Mouse (Mus musculus) midbrain, embryonic 10.5 days (tissue): Measurements from ENCODE around the gene Gpr6. TPM values are rescaled to one million over a fixed set of nuclear protein-coding genes. Genes with fewer than 3 reads are reported as not detected.

Source experiments
- DNase-seq: peaks from one replicate; pipeline ENCODE4 v3.0.0-alpha.2; 2017; ENCODE audit warnings: low spot score
- H3K27ac ChIP-seq: fragments of 300-500 bp; sonication (generic); replicated peaks from 2 replicates; pipeline ENCODE4 v1.5.1; 2016; ENCODE audit warnings: mild to moderate bottlenecking
- H3K27me3 ChIP-seq: fragments of 300-500 bp; sonication (generic); 2 replicates; pipeline ENCODE4 v1.6.1; 2016; ENCODE audit warnings: low read depth, mild to moderate bottlenecking; ENCODE audit not compliant: poor library complexity, severe bottlenecking
- H3K36me3 ChIP-seq: fragments of 300-500 bp; sonication (generic); 2 replicates; pipeline ENCODE4 v1.6.1; 2016; ENCODE audit warnings: mild to moderate bottlenecking, moderate library complexity
- H3K4me1 ChIP-seq: fragments of 300-500 bp; sonication (generic); 2 replicates; pipeline ENCODE4 v1.6.1; 2016
- H3K4me3 ChIP-seq: fragments of 300-500 bp; sonication (generic); 2 replicates; pipeline ENCODE4 v1.5.1; 2016; ENCODE audit warnings: mild to moderate bottlenecking, moderate library complexity
- H3K9me3 ChIP-seq: fragments of 300-500 bp; sonication (generic); replicated peaks from 2 replicates; pipeline ENCODE4 v1.6.1; 2016; ENCODE audit warnings: mild to moderate bottlenecking
- WGBS: fragments of 180-500 bp; shearing (Covaris S2); methylation state at CpG from one replicate; pipeline ENCODE4 v1.1.7; 2016; 5-methylcytosine and 5-hydroxymethylcytosine counted together
- polyA plus RNA-seq: library from polyadenylated mRNA; unstranded; fragments of >200 nt; fragmentation: Nextera tagmentation; extraction: Ambion mirVana; gene quantifications from 2 replicates; pipeline ENCODE4 v1.2.1, GENCODE M21; 2016

Gene Gpr6
- not detected in 2 replicates for polyA plus RNA-seq

DNA sequence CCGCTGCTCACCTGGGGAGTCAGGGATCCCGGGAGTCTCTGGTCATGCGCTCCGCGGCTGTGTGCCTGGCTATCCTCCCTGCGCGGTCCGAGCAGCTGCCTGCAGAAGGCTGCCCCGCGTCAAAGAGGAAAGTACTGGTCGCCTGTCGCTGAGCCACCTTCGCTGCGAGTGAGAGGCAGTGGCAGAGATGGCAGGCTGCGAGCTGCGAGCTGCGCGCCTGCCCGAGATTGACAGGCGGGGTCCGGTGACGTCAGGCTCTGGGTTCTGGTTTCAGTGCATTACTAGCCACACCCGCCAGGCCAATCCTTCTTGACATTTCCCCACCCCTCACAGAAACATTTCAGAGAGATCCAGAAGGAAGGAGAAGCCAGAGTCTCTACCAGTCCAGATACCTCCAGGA, at the start of gene Gpr6:
Gene Gpr6 (minus strand): TSS at position 170 of the 400 bp plus-strand sequence.
- Histone ChIP-seq H3K4me1 (peaks cover 24% of the 10 kb centered on the region), H3K27me3 (peaks cover 47% of the 10 kb centered on the region), H3K4me3 (peak within 1 kb of the TSS; percentile 61), H3K9me3 (no peaks in the 10 kb centered on the region), H3K27ac (no peak within 1 kb of the TSS), H3K36me3 (no peaks in the 10 kb centered on the region)
- peak; percentile 54 for DNase-seq
- WGBS = under 1% methylated on average over 23 of the region's 23 CpGs

- 65% methylated on average over 2 of the region's 2 CpGs for WGBS
Measured at GRCm38 (mm10) chr10:41100060-41100459, 28.0 kb upstream of the Gpr6 start.

GRCm38 (mm10) chr10:41098137-41098536, 26.1 kb upstream of the Gpr6 start:
- no peaks in the 10 kb centered on the region for H3K4me1 ChIP-seq
- no peak for DNase-seq
- no peak overlapping the region for H3K27ac ChIP-seq
- H3K9me3 ChIP-seq = no peaks in the 10 kb centered on the region
- 88% methylated on average over 6 of the region's 6 CpGs for WGBS
- no peaks in the 10 kb centered on the region for H3K27me3 ChIP-seq
- no peaks in the 10 kb centered on the region for H3K36me3 ChIP-seq
- H3K4me3 ChIP-seq = no peak overlapping the region

More at GRCm38 (mm10) chr10:41100060-41100459, 28.0 kb upstream of the Gpr6 start:
- no peak overlapping the region for H3K27ac ChIP-seq
- H3K36me3 ChIP-seq = no peaks in the 10 kb centered on the region
- H3K4me1 ChIP-seq = no peaks in the 10 kb centered on the region
- no peak overlapping the region for H3K4me3 ChIP-seq
- H3K9me3 ChIP-seq = no peaks in the 10 kb centered on the region
- no peaks in the 10 kb centered on the region for H3K27me3 ChIP-seq
- no peak for DNase-seq

- no peak overlapping the region for H3K4me3 ChIP-seq
- H3K9me3 ChIP-seq = no peaks in the 10 kb centered on the region
- no peak overlapping the region for H3K27ac ChIP-seq
- H3K36me3 ChIP-seq = no peaks in the 10 kb centered on the region
- WGBS = 65% methylated on average over 7 of the region's 7 CpGs
- H3K4me1 ChIP-seq = no peaks in the 10 kb centered on the region
- DNase-seq = no peak
- no peaks in the 10 kb centered on the region for H3K27me3 ChIP-seq
Measured at GRCm38 (mm10) chr10:41088852-41089251, 16.8 kb upstream of the Gpr6 start.

- 3% methylated on average over 11 of the region's 11 CpGs for WGBS
- H3K27ac ChIP-seq = no peak overlapping the region
- H3K4me3 ChIP-seq = peak overlapping the region; percentile 61
- H3K4me1 ChIP-seq = peaks cover 24% of the 10 kb centered on the region
- H3K9me3 ChIP-seq = no peaks in the 10 kb centered on the region
- peak; percentile 76 for DNase-seq
- H3K27me3 ChIP-seq = peaks cover 47% of the 10 kb centered on the region
- H3K36me3 ChIP-seq = no peaks in the 10 kb centered on the region
Measured at GRCm38 (mm10) chr10:41071696-41072095, 389 bp downstream of the Gpr6 start.

- Histone ChIP-seq H3K27me3 (peaks cover 47% of the 10 kb centered on the region), H3K36me3 (no peaks in the 10 kb centered on the region), H3K4me1 (peaks cover 24% of the 10 kb centered on the region), H3K9me3 (no peaks in the 10 kb centered on the region), H3K4me3 (peak overlapping the region; percentile 61), H3K27ac (no peak overlapping the region)
- WGBS = 2% methylated on average over 68 of the region's 68 CpGs
- peak; percentile 52 for DNase-seq
Measured at GRCm38 (mm10) chr10:41070693-41071651, 1.1 kb downstream of the Gpr6 start.

GRCm38 (mm10) chr10:41060250-41060831, 11.7 kb downstream of the Gpr6 start:
- no peak overlapping the region for H3K27ac ChIP-seq
- H3K9me3 ChIP-seq = no peaks in the 10 kb centered on the region
- no peak overlapping the region for H3K4me3 ChIP-seq
- H3K27me3 ChIP-seq = no peaks in the 10 kb centered on the region
- no peaks in the 10 kb centered on the region for H3K36me3 ChIP-seq
- no peak for DNase-seq
- peaks cover 4% of the 10 kb centered on the region for H3K4me1 ChIP-seq
- 87% methylated on average over 4 of the region's 4 CpGs for WGBS

DNA sequence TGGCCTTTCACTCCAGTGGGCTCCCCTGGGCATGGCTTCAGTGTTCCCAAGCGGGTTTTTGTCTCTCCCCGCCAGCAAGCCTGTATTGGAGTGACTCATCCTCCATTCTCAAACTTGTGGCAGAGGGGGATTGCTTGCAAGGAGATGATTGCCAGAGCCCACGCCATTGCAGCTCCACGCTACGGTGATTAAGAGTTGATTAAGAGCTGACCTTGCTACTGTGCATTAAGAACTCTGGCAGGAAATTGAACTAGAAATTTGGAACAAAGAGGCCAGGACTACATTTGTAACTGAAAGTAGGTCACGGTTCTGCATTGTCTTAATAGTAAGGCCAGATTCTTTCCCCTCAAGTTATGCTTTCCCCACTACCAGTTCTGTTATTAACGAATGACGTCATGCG, 16.5 kb downstream of the Gpr6 start:
- peaks cover 7% of the 10 kb centered on the region for H3K4me1 ChIP-seq
- no peaks in the 10 kb centered on the region for H3K9me3 ChIP-seq
- H3K27ac ChIP-seq = no peak overlapping the region
- 80% methylated on average over 9 of the region's 9 CpGs for WGBS
- H3K36me3 ChIP-seq = no peaks in the 10 kb centered on the region
- H3K4me3 ChIP-seq = no peak overlapping the region
- no peaks in the 10 kb centered on the region for H3K27me3 ChIP-seq
- DNase-seq = no peak

DNA sequence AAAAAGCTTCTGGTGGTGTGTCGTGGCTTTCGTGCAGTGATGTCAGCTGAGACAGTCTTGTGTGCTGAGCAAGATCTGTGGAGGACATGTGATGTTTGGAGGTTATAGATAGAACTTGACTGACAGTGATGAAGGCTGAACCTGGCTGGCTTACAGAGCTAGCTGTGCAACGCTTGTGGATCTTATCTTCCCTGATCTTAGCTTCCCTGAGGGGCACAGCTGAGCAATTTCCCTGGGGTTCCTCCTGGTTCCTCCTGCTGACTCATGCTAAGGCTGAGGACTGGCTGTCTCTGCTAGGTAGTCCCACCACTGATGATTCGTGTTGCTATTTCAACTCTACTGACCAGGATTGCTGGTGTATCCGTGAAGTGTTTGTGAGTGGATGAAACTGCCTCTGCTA, 18.1 kb downstream of the Gpr6 start:
- H3K4me3 ChIP-seq = no peak overlapping the region
- H3K4me1 ChIP-seq = peaks cover 7% of the 10 kb centered on the region
- no peaks in the 10 kb centered on the region for H3K27me3 ChIP-seq
- 85% methylated on average over 5 of the region's 5 CpGs for WGBS
- no peak overlapping the region for H3K27ac ChIP-seq
- H3K36me3 ChIP-seq = no peaks in the 10 kb centered on the region
- no peaks in the 10 kb centered on the region for H3K9me3 ChIP-seq
- no peak for DNase-seq

DNA sequence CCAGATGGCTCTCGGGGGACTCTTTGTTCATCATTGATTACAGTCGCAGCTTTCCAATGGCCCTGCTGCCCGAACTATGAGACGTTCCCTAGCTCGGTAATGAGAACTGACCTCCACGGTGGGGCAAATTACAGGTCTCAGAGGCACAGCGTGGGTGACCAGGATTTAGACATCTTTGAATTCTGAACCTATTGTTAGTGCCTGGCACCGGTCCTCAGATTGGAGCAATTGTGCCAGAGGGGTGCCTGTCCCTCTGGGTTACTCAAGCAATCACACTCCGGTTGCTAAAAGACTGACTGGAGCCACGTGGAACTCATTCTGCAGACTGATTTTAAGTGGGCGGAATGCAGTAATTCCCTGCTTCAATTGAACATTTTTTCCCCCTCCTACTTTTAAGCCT, 29.8 kb downstream of the Gpr6 start:
- Histone ChIP-seq H3K36me3 (no peaks in the 10 kb centered on the region), H3K4me1 (peaks cover 7% of the 10 kb centered on the region; the same call in 1 of the 2 replicates), H3K4me3 (no peak overlapping the region), H3K27me3 (no peaks in the 10 kb centered on the region), H3K9me3 (no peaks in the 10 kb centered on the region), H3K27ac (no peak overlapping the region)
- 62% methylated on average over 11 of the region's 11 CpGs for WGBS
- no peak for DNase-seq

- H3K4me1 ChIP-seq = peaks cover 7% of the 10 kb centered on the region; the same call in 1 of the 2 replicates
- no peaks in the 10 kb centered on the region for H3K27me3 ChIP-seq
- 81% methylated on average over 9 of the region's 9 CpGs for WGBS
- H3K27ac ChIP-seq = no peak overlapping the region
- H3K4me3 ChIP-seq = no peak overlapping the region
- no peak for DNase-seq
- H3K9me3 ChIP-seq = no peaks in the 10 kb centered on the region
- H3K36me3 ChIP-seq = no peaks in the 10 kb centered on the region
Measured at GRCm38 (mm10) chr10:41041478-41041877, 30.6 kb downstream of the Gpr6 start.

DNA sequence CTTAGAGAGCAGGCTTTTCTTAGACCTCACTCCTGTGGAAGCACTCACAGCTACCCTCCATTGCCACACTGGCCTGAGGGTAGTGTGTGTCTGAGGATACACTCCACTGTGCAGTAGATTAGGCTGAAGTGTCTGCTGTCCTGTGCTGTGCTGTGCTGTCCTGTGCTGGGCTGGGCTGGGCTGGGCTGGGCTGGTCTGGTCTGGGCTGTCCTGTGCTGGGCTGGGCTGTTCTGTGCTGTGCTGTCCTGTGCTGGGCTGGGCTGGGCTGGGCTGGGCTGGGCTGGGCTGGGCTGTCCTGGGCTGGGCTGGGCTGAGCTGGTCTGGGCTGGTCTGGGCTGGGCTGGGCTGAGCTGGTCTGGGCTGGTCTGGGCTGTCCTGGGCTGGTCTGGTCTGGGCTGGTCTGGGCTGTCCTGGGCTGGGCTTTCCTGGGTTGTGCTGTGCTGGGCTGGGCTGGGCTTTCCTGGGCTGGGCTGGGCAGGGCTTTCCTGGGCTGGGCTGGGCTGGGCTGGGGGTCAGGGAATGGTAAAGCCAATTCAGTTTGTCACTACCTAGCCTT, 31.5 kb downstream of the Gpr6 start:
- Histone ChIP-seq H3K36me3 (no peaks in the 10 kb centered on the region), H3K4me1 (peaks cover 7% of the 10 kb centered on the region; the same call in 1 of the 2 replicates), H3K27me3 (no peaks in the 10 kb centered on the region), H3K4me3 (no peak overlapping the region), H3K27ac (no peak overlapping the region), H3K9me3 (no peaks in the 10 kb centered on the region)
- no peak for DNase-seq

DNA sequence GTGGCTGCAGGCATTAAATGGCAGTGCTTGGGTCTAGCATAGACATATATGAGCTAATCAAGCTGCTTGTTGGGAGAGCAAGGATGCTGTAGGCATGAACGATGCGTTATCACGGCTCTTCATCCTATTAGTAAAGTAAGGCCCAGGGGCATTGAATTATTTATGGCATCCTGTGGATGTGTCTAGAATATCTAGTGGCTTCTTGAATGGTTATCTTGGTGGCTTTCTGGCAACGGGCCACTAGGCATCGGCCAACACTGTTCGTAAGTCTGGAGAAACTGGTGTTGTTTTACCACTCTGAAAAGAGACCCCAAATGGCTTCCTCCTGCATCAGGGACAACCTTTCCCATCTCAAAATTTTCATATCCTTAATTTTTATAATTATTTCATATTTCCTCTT, 33.6 kb downstream of the Gpr6 start:
- WGBS = 91% methylated on average over 6 of the region's 6 CpGs

More for the DNA sequence above, 33.6 kb downstream of the Gpr6 start:
- Histone ChIP-seq H3K9me3 (no peaks in the 10 kb centered on the region), H3K27me3 (no peaks in the 10 kb centered on the region), H3K36me3 (no peaks in the 10 kb centered on the region), H3K27ac (no peak overlapping the region), H3K4me1 (peaks cover 7% of the 10 kb centered on the region; the same call in 1 of the 2 replicates), H3K4me3 (no peak overlapping the region)
- DNase-seq = no peak
